Mouse (Mus musculus) embryonic facial prominence, embryonic 10.5 days (tissue): ENCODE measurements around the gene Gm17545. TPM values are rescaled to one million over a fixed set of nuclear protein-coding genes. Genes with fewer than 3 reads are reported as not detected.
A peak's percentile ranks its signal among the peaks of the same experiment; 100 is the strongest.

ENCODE experiments used
- DNase-seq: peaks from one replicate; pipeline ENCODE4 v3.0.0-alpha.2; 2017; ENCODE audit warnings: low spot score
- H3K27ac ChIP-seq: fragments of 300-500 bp; sonication (generic); replicated peaks from 2 replicates; pipeline ENCODE4 v1.5.1; 2016; ENCODE audit warnings: mild to moderate bottlenecking
- H3K27me3 ChIP-seq: fragments of 300-500 bp; sonication (generic); replicated peaks from 2 replicates; pipeline ENCODE4 v1.6.1; 2016; ENCODE audit warnings: low read depth, mild to moderate bottlenecking; ENCODE audit not compliant: poor library complexity, severe bottlenecking
- H3K36me3 ChIP-seq: fragments of 300-500 bp; sonication (generic); replicated peaks from 2 replicates; pipeline ENCODE4 v1.6.1; 2016; ENCODE audit warnings: mild to moderate bottlenecking, moderate library complexity
- H3K4me1 ChIP-seq: fragments of 300-500 bp; sonication (generic); 2 replicates; pipeline ENCODE4 v1.6.1; 2016
- H3K4me3 ChIP-seq: fragments of 300-500 bp; sonication (generic); 2 replicates; pipeline ENCODE4 v1.5.1; 2016; ENCODE audit warnings: mild to moderate bottlenecking, moderate library complexity
- H3K9me3 ChIP-seq: fragments of 300-500 bp; sonication (generic); 2 replicates; pipeline ENCODE4 v1.6.1; 2016; ENCODE audit warnings: mild to moderate bottlenecking
- WGBS: fragments of 180-500 bp; shearing (Covaris S2); methylation state at CpG from one replicate; pipeline ENCODE4 v1.1.7; 2016; 5-methylcytosine and 5-hydroxymethylcytosine counted together
- polyA plus RNA-seq: library from polyadenylated mRNA; unstranded; fragments of >200 nt; fragmentation: Nextera tagmentation; extraction: Ambion mirVana; gene quantifications from 2 replicates; pipeline ENCODE4 v1.2.1, GENCODE M21; 2016

Gene Gm17545
- polyA plus RNA-seq, 1 experiment from 2014 or later: not detected

GRCm38 (mm10) chr9:22476265-22476664 is 22.2 kb downstream of the Gm17545 start:
- DNase-seq: peak; percentile 10
- Histone ChIP-seq H3K27me3 (no peaks in the 10 kb centered on the region), H3K36me3 (no peaks in the 10 kb centered on the region), H3K4me1 (peaks cover 10% of the 10 kb centered on the region), H3K27ac (peak overlapping the region; percentile 73), H3K9me3 (no peaks in the 10 kb centered on the region), H3K4me3 (peak overlapping the region; percentile 70)
- WGBS: 4% methylated on average over 10 of the region's 10 CpGs

GRCm38 (mm10) chr9:22478946-22479345 is 24.9 kb downstream of the Gm17545 start:
- no peak overlapping the region for H3K27ac ChIP-seq
- H3K9me3 ChIP-seq: no peaks in the 10 kb centered on the region
- no peak for DNase-seq
- peaks cover 10% of the 10 kb centered on the region for H3K4me1 ChIP-seq
- no peaks in the 10 kb centered on the region for H3K36me3 ChIP-seq
- no peaks in the 10 kb centered on the region for H3K27me3 ChIP-seq
- H3K4me3 ChIP-seq: no peak overlapping the region
- WGBS: 91% methylated on average over 8 of the region's 8 CpGs

GRCm38 (mm10) chr9:22483866-22484561 is 29.9 kb downstream of the Gm17545 start:
- Histone ChIP-seq H3K9me3 (no peaks in the 10 kb centered on the region), H3K36me3 (no peaks in the 10 kb centered on the region), H3K4me3 (no peak overlapping the region), H3K27me3 (no peaks in the 10 kb centered on the region), H3K4me1 (no peaks in the 10 kb centered on the region), H3K27ac (no peak overlapping the region)
- WGBS: 96% methylated on average over 8 of the region's 8 CpGs
- DNase-seq: no peak

DNA sequence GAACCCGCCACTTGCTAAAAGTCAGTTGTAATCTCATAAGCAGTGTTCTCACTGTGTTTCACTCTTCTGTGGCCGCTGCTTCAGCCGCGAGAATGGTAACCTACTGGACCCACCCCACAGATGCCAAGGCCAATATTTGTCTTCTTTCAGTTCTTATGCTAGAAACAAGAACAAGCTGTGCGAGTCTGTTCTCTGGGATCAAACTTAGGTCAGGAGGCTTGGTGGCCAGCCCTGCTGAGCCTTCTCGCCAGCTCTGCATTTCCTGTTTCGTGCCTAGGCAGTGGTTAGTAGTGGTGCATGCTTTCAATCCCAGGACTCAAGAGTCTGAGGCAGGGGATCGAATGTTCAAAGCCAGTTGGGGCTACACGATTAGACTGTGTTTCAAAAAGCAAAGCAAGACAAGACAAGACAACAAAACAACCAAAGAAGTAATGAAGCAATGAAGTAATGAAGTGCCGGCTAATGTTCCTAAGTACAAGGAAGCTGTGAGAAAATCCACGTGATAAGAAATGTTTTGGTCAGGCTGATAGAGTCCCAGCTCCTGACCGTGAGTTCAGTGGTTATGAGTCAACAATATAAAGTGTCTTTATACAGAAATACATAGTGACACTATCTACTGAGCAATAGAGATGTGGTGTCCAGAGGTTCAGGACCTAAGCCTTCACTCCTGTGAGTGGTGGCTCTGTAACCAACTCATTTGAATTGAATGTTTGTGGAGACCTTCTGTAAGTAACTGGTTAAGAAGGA is 30.6 kb downstream of the Gm17545 start:
- Histone ChIP-seq H3K27ac (no peak overlapping the region), H3K4me1 (no peaks in the 10 kb centered on the region), H3K27me3 (no peaks in the 10 kb centered on the region), H3K36me3 (no peaks in the 10 kb centered on the region), H3K4me3 (no peak overlapping the region), H3K9me3 (no peaks in the 10 kb centered on the region)
- WGBS: 89% methylated on average over 12 of the region's 12 CpGs
- DNase-seq: no peak

DNA sequence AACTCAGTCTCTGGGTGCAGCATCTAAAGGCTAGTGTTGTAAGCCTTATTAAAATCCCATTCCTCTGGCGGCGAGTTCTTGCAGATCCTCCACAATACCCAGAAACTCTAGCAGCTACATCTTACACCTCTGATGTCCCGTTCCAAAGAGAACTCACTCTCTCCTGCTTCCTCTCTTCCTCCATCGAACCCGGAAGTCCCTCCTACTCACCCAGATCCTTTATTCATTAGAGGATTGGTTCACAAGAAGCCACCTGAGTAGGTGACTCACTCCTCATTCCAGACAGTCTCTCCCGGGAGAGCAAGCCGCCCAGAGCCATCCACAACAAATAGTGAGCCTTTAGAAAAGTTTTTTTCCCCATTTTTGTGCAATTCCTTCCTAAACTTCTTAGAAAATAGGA is 32.1 kb downstream of the Gm17545 start:
- no peak for DNase-seq
- Histone ChIP-seq H3K27ac (no peak overlapping the region), H3K27me3 (no peaks in the 10 kb centered on the region), H3K36me3 (no peaks in the 10 kb centered on the region), H3K9me3 (no peaks in the 10 kb centered on the region), H3K4me1 (no peaks in the 10 kb centered on the region), H3K4me3 (no peak overlapping the region)
- 88% methylated on average over 7 of the region's 7 CpGs for WGBS

DNA sequence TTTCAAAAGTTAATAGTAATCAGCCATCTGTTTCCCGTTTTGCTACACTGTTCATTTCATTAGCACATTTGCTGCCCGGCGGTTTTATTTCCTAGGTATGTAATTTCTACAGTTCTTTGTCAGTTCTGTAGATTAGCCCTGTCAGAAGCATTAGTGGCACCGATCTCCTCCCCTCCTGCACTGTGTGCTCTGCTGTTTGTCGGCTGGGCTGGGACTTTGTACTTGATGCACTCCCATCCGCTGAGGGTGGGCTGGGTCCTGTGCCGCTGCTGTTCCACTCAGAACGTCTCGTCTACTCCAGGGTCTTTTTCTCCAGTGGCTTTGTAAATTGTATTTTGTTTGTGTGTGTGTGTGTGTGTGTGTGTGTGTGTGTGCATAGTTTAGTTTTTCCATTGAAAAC is 34.9 kb downstream of the Gm17545 start:
- Histone ChIP-seq H3K4me3 (no peak overlapping the region), H3K9me3 (no peaks in the 10 kb centered on the region)
- WGBS: 64% methylated on average over 9 of the region's 9 CpGs

DNA sequence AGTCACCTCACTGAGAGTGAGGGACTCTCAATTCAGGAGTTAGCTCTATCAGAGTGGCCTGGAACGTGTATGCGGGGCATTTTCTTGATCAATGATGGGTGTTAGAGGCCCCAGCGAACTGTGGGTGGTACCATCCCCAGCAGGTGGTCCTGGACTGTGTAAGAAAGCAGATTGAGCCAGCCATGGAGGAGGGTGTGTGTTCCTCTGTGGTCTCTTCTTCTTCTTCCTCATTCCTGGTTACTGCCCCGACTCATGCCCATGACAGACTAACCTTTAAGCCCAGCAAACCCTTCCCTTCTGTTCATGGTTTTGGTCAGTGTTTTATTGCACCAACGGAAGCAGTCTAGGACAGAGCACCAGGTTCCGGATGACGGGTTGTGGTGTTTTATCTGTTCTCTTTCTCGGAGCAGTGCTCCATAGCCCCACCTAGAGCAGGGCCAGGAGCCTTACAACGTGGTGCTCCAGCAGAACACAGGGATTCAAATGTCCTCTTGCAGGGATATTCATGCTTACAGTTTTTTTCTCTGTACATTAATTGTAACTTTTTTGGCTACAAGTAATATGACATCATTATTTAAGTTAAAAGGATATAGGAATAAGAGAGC is 40.2 kb downstream of the Gm17545 start:
- H3K9me3 ChIP-seq: peaks cover 3% of the 10 kb centered on the region; the same call in 1 of the 2 replicates
- H3K27ac ChIP-seq: no peak overlapping the region
- no peak overlapping the region for H3K4me3 ChIP-seq
- DNase-seq: no peak
- H3K27me3 ChIP-seq: no peaks in the 10 kb centered on the region
- WGBS: 86% methylated on average over 9 of the region's 9 CpGs
- H3K36me3 ChIP-seq: no peaks in the 10 kb centered on the region
- H3K4me1 ChIP-seq: no peaks in the 10 kb centered on the region

More for the DNA sequence above, 34.9 kb downstream of the Gm17545 start:
- no peak overlapping the region for H3K27ac ChIP-seq
- H3K27me3 ChIP-seq: no peaks in the 10 kb centered on the region
- no peaks in the 10 kb centered on the region for H3K4me1 ChIP-seq
- H3K36me3 ChIP-seq: no peaks in the 10 kb centered on the region
- no peak for DNase-seq

DNA sequence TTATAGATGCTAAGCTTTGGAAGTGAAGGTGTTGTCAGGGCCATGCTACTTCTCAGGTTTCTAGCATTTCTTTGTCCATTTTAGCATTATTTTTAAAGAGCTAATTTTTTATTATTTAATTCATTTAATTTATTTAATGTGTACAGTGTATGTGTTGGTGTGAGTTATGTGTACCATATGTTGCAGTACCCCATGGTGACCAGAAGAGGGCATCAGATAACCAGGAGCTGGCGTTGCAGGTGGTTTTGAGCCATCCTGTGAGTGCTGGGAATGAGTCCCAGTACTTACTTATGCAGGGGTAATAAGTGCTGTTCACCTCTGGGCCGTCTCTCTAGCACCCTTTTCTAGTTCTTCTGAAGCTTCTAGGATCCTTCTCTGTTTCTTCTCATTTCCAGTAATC is 41.0 kb downstream of the Gm17545 start:
- H3K4me3 ChIP-seq: no peak overlapping the region
- no peak overlapping the region for H3K27ac ChIP-seq
- DNase-seq: no peak
- WGBS: 91% methylated on average over 2 of the region's 2 CpGs
- H3K4me1 ChIP-seq: no peaks in the 10 kb centered on the region
- no peaks in the 10 kb centered on the region for H3K27me3 ChIP-seq
- H3K9me3 ChIP-seq: peaks cover 3% of the 10 kb centered on the region; the same call in 1 of the 2 replicates
- H3K36me3 ChIP-seq: peaks cover 3% of the 10 kb centered on the region; the same call in 1 of the 2 replicates

DNA sequence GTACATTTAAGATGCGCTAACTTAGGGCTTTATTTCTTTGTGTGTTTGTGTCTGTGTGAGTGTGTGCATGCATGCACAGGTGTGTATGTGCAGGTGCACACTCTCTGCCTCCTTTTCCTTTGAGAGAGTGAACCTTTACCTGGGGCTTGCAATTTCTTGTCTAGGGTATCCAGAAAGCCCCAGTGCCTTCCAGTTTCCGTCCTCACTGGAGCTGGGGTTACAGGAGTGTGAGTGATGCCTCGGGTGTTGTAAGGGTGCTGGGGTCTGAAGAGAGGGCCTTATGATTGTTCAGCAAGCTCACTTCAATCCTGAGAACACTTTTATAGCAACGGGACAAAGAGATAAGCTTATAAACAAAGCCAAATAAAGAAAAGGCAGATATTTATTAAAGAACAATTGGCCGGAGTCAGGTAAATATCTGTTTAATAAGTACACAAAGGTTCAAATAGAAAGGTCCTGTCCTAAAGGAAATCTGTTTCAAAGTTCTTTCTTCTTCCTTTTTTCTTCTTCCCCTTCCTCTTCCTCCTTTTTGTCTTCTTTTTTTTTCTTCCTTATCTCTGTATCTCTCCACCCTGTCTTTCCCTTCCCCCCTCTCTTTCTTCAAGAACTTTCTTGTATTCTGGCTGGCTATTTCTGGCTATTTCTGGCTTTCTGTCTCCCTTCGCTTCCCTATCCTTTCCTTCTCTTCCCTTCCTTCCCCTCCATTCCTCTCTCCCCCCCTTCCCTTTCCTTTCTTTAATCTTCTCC is 43.1 kb downstream of the Gm17545 start:
- no peak overlapping the region for H3K27ac ChIP-seq
- H3K36me3 ChIP-seq: peaks cover 3% of the 10 kb centered on the region; the same call in 1 of the 2 replicates
- no peaks in the 10 kb centered on the region for H3K27me3 ChIP-seq
- 85% methylated on average over 6 of the region's 6 CpGs for WGBS
- no peak for DNase-seq
- H3K4me1 ChIP-seq: no peaks in the 10 kb centered on the region
- no peak overlapping the region for H3K4me3 ChIP-seq
- peaks cover 3% of the 10 kb centered on the region; the same call in 1 of the 2 replicates for H3K9me3 ChIP-seq

- no peaks in the 10 kb centered on the region for H3K27me3 ChIP-seq
- no peak overlapping the region for H3K4me3 ChIP-seq
- H3K9me3 ChIP-seq: no peaks in the 10 kb centered on the region
- H3K4me1 ChIP-seq: peaks cover 13% of the 10 kb centered on the region
- H3K36me3 ChIP-seq: peaks cover 3% of the 10 kb centered on the region; the same call in 1 of the 2 replicates
- 95% methylated on average over 2 of the region's 2 CpGs for WGBS
- no peak for DNase-seq
- no peak overlapping the region for H3K27ac ChIP-seq
Measured at GRCm38 (mm10) chr9:22502972-22503371, 48.9 kb downstream of the Gm17545 start.

GRCm38 (mm10) chr9:22503581-22503980 is 49.5 kb downstream of the Gm17545 start:
- 58% methylated on average over 5 of the region's 5 CpGs for WGBS
- peaks cover 13% of the 10 kb centered on the region for H3K4me1 ChIP-seq
- H3K4me3 ChIP-seq: no peak overlapping the region
- H3K9me3 ChIP-seq: no peaks in the 10 kb centered on the region
- H3K36me3 ChIP-seq: peaks cover 3% of the 10 kb centered on the region; the same call in 1 of the 2 replicates
- no peak for DNase-seq
- H3K27ac ChIP-seq: no peak overlapping the region
- H3K27me3 ChIP-seq: no peaks in the 10 kb centered on the region

DNA sequence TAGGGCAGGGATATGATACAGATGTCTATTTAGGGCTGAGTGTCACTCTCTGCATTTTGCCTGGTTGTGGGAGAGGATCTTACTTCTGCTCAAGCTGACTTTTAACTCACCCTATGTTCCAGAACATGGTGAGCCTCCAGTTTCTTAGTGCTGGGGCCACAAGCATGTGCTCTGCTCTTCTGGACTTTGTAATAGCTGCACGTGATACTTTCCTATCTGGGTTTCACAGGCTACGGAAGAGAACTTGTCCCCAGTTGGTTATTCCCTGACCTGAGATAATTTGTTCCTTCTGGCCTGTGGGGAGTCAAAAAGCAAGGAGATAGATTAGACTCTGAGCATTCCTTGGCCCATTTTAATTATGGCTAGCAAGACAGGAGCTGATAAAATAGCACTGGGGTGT is 51.5 kb downstream of the Gm17545 start:
- H3K27me3 ChIP-seq: no peaks in the 10 kb centered on the region
- H3K36me3 ChIP-seq: no peaks in the 10 kb centered on the region
- H3K4me3 ChIP-seq: no peak overlapping the region
- WGBS: 47% methylated on average over 2 of the region's 2 CpGs
- peaks cover 13% of the 10 kb centered on the region for H3K4me1 ChIP-seq
- DNase-seq: no peak
- H3K9me3 ChIP-seq: no peaks in the 10 kb centered on the region
- no peak overlapping the region for H3K27ac ChIP-seq
